Mouse (Mus musculus) monocyte, adult 2 months (primary cell): ENCODE results near the gene Pak6.
"Not testable (repeated sequence)": the region's sequence is repeated elsewhere in the genome, so short reads cannot be mapped to it uniquely, and the experiment has no call there.

Source experiments
- DNase-seq, 2 experiments: peaks; one replicate each; pipeline ENCODE4 v3.0.0; 2022; ENCODE audit warnings: low spot score in 2 of 2, low read depth in 1 of 2

The Pak6 gene

DNA sequence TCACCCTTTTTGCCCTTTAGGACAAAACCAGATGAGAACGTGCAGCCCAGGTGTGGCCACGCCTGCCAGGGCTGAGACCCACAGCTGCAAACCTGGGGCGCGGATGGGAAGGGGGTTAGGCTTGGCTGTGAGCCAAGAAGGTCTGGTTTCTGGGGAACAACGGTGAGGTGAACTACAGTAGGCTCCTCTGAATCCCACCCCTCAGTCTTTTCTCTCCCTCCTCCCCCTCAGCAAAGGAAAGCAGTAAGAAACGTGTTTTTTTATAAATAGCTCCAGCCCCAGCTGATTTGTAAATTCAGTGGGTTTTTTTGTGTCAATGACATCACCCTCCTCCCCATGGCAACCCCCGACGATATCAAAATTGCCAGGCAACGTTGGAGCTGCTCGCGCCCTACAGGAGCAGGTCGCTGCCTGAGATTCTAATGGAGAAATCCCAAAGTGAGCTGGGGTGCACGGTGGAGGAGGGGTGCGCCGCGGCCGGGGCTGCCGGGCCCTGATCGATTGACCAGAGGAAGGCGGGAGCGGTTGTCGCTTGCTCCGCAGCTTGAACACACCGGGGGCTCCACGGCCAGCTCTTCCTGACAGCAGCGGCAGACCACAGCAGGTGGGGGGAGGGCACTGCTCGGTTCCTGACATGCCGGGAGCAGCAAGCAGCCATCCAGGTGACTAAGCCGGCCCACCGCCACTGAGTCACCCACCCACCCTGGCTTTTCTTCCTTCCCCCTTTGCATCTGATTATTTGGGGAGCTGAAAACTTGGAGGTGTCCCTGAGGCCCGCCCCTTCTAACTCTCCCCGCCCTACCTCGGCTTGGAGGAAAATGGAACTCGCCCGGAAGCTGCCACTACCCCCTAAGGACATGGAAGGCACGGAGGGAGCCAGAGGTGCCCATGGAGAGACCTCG lies at the start of gene Pak6:
TSS of gene Pak6 (plus strand) at position 402 of the 902 bp plus-strand sequence.
- DNase-seq = no peak

GRCm38 (mm10) chr2:118618013-118618412 lies 45.1 kb upstream of the Pak6 start:
- DNase-seq = no peak

DNA sequence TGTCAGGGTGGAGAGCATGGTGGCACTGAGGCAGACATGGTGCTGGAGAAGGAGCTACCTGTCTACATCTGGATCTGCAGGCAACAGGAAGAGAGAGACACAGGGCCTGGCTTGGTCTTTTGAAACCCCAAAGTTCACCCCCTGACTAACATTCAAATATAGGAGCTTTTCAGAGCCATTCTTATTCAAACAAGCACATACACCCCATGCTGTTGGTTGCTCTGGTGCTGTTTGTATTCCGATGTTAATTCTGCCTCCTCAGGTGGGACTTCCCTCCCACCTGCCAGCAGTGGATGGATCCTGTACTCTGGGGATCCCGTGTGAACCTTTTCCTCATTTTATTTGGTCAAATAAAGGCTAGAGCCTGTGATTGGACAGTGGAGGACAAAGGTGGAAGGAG lies 43.0 kb upstream of the Pak6 start:
- no peak for DNase-seq

DNA sequence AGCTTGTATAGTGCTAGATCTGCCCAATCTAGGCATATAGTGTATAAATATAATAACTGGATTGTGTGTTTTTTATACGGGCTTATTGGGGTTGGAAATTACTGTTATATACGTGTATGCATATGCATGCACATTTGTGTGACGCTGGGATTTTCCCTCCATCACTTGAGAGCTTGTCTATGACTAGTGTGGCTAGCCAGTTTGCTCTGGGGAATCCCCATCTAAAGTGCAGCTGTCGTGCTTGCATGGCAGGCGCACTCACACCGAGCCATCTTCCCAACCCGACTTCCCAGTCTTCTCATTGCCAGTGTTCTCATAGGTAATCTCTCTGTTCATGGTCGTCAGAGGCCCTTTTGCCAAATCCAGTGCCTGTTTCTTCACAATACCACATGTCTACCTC lies 42.5 kb upstream of the Pak6 start:
- no peak for DNase-seq

DNA sequence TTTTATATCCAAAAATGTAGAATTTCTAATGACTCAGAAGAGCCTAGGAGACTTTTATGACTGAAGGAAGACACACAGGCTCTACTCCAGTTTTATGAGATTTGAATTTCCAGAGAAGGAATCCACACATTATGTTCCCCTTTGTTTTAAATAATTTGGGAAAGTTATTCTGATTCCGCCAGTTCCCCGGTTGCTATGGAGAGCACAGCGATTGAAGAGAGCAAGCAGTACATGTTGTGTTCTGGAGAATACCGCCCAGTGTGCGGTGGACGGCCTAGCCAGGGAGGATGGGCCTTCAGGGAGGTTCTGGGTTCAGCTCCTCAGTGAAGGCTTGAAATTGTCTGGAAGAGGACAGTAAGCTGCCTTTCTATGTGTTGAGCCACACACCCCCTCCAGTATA lies 33.8 kb upstream of the Pak6 start:
- no peak for DNase-seq

- DNase-seq = no peak
These were observed 29.7 kb upstream of the Pak6 start for GRCm38 (mm10) chr2:118633441-118633840.

- DNase-seq = no peak
These were observed 25.8 kb upstream of the Pak6 start for GRCm38 (mm10) chr2:118637258-118637657.

DNA sequence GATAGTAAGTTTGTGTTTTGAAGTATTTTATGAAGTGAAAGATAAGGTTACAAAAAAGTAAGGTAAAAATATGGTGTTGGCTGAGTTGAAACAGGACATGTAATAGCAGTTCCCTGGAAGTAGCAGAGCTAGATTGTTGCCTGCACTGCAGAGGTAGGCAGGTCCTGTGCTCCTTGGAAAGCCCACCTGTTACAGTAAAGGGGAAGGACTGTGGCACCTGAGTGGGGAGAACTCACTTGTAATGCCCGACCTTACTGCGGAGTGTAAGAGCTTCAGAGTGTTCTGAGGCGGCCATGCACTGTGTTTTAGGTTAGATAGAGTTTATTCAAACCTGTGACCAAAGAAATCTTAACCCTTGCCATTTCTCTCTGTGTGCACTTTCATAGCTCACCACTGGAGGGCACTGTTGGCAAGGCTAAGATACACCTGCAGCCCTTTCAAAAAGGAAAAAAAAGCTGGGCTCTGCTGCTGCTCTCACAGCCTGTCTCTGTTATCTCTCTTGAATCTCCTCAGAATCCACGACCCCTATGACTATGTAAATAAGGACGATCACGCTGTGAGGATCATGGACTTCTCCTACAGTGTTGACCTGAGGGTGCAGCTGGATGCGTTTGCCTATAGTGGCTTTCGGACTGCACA lies 25.1 kb upstream of the Pak6 start:
- DNase-seq = peak in 1 of 2 experiments; percentile 50

GRCm38 (mm10) chr2:118638686-118639085 lies 24.4 kb upstream of the Pak6 start:
- no peak for DNase-seq

- DNase-seq = no peak
These were observed 22.0 kb upstream of the Pak6 start for GRCm38 (mm10) chr2:118641147-118641546.

- no peak for DNase-seq
These were observed 20.7 kb upstream of the Pak6 start for GRCm38 (mm10) chr2:118642431-118642830.

DNA sequence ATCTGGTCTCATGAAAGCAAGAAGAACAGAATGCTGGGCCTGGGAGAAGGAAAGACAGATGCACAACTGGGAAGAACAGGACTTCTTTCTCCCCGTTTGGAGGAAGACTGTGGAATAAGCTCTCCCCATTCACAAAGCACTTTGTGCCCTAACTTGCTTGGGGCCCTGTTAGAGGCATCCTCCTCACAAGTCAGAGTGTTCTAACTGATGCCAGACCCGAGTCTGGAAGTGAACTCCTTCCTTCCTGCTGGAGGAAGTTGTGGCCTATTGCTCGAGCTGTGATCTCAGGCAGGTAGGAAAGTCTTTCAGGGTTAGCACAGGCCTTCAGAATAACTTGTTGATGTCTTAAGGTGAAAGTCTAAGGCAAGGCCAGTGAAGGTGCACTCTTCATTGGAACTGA lies 20.2 kb upstream of the Pak6 start:
- no peak for DNase-seq

DNA sequence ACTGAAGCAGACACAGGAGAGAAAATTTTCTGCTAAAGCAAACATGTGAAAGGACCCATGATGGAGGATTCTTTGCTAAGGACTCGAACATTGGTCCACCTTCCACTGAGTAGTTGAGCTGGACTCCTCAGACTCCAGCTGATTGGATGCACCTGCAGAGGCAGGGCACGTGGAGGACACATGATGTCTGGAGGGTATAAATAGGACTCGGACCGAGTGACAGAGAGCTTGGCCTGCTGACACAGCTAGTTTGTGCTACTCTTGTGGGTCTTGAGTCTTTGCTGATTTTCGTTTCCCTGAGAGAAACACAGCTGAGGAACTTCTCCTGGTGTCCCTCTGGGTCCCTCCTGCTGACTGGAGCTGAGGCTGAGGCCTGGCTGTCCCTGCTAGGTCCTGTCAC lies 16.4 kb upstream of the Pak6 start:
- DNase-seq = no peak

DNA sequence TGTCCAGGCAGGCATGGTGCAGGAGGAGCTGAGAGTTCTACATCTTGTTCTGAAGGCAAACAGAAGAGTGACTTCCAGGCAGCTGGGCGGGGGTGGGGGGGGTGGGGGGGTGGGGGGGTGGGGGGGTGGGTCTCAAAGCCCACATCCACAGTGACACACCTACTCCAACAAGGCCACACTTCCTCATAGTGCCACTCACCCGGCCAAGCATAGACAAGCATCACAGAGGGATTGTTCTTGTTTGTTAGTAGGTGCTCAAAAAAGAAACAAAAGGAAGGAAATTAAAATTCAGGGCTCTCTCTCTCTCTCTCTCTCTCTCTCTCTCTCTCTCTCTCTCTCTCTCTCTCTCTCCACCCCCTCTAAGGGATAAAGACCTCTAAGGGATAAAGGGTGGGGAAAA lies 12.4 kb upstream of the Pak6 start:
- not testable (repeated sequence) for DNase-seq

- DNase-seq = no peak
These were observed 6.3 kb upstream of the Pak6 start for GRCm38 (mm10) chr2:118656688-118657281.

- no peak for DNase-seq
These were observed 4.6 kb upstream of the Pak6 start for GRCm38 (mm10) chr2:118658457-118658856.

DNA sequence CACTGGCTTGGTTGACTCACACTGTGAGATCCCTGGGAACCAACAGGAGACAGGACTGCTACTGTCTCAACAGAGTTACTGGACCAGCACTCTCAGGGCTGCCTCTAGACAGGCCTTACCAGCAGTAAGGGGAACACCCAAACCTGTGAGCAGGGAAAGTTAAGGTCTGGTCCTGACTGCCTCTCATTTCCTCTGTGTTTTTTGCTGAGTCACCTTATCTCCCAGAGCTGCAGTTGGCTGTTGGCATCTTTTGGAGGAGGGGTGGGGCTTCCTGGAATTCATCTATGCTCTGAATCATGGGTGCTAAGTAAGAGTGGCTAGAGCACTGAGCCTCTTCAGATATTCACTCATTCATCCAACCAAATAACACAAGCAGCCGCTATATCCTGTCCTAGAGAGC lies 4.0 kb upstream of the Pak6 start:
- DNase-seq = no peak

DNA sequence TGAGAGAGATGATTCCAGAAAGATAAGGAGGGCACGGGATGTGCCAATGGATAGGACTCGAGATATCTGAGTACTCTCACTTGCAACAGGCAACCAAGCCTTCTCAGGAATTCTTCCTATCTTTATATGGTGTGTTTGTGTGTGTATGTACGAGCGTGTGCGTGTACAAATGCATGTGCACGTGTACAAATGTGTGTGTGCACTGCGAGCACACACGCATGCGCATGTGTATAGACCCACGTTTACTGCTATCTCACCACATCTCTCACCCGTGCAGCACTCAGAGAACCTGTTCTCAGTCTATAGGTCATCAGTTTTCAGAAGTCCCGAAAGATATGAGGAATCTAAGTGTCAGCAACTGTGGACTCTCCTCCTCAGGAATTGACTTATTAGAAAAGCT lies 3.6 kb upstream of the Pak6 start:
- DNase-seq = no peak

DNA sequence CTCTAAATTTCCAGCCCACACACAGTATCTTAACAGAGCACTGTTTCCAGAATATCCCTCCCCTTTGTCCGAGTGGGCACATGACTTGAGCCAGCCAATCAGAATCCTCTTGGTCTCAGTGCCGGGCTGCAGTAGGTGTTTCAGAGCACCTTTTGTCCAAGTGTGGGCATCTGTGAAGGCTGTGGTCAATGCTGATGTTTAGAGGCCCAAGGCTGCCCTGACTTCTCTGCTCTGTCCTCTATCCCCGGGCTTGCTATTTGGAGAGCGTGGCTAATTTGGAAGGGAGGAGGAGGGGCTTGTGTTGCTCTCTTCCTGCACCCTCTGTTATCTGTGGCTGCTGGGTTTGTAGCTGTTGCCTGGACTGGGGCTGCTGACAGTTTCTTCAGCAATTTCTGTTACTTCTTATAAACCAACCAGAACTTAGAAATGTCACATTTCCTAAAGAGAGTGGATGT lies 3.1 kb upstream of the Pak6 start:
- no peak for DNase-seq

- no peak for DNase-seq
These were observed 1.2 kb upstream of the Pak6 start for GRCm38 (mm10) chr2:118661891-118662290.

DNA sequence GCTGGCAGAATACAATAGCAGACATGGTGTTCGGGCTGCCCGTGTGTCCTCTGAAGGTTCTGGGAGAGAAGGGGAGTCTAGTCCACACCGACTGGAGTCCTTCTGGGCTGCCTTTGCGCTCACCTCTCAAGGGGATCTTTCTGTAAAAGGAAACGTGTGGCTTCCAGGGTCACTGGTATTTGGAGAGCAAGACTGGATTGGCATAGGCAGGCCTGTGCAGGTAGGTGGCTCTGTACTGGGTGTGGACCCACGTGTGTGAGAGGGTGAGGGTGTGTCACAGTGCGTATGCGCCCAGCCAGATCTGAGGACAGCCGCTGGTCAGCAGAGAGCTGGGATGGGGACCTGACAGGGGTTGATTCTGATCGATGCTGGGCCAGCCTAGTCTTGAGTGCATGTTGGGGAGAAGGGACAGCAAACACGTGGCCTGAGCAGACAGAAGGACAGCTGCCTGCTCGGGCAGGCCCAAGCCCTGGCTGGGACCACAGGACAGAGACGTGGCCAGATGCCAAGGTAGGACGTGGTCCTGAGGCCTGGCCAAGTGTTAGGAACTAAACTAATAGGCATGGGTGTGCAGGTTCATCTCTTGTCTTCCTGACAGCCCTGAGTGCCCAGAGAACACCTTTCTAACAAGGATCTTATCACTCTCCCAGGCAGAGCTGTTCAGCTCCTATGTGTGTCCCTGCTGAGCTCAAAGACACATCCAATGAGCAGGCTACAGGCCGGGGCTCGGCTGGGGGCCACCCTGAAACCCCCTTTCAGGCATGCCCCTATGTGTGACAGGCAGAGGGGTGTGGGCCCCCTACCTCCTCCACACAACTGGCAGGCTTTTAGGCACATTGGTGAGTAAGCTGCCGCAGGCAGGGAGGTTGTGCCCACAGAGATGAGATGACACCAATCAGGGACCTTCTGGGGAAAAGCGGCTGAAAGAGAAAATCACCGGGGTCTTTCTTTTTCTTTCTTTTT lies 982 bp downstream of the Pak6 start:
- no peak for DNase-seq
